Mouse (Mus musculus): ENCODE results near the gene Farsa. TPM values are rescaled to one million over a fixed set of nuclear protein-coding genes. Genes with fewer than 3 reads are reported as not detected.
"Not testable (repeated sequence)": the region's sequence is repeated elsewhere in the genome, so short reads cannot be mapped to it uniquely, and the experiment has no call there.

Farsa gene
- polyA plus RNA-seq, 1 experiment from 2014 or later: 58.3 TPM

DNA sequence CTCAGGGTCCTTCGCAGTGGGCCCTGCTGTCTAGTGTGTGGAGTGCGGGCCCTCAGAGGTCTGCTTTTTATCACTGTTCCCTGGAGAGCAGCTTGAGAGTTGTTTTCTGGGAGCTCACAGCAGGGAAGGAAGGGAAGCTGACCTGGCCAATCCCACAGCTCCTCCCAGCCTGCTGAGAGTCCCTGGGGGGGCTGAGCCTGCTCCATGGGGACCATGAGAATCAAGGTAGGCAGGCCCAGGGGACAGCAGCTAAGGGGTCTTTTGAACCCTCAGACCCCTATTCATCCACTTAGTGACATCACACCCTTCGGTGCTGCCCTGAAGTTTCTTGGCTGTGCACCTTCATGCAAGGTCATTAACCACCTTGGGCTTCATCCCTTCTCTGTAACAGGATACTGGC, 34.1 kb upstream of the Farsa start, which contains the start of gene Dand5:
Dand5 (minus strand) TSS at position 101 of the 400 bp plus-strand sequence.
- Histone ChIP-seq H3K4me2 (peak within 1 kb of the TSS; percentile 61), H3K9me3 (no peaks in the 10 kb centered on the region), H3K27ac (replicated peaks) (no peak within 1 kb of the TSS), H3K27me3 (replicated peaks) (no peaks in the 10 kb centered on the region), H3K36me3 (no peaks in the 10 kb centered on the region), H3K9ac (peak within 1 kb of the TSS; percentile 41), H3K4me3 (0 out of 2 replicates have a peak within 1 kb of the TSS, but pooled peaks have one; percentile 17), H3K4me1 (peaks cover 19% of the 10 kb centered on the region)
- no peak for ATAC-seq (ENCODE audit: extremely low read depth, insufficient number of reproducible peaks, low FRiP score, low TSS enrichment)
- 36% methylated on average over 3 of the region's 3 CpGs for WGBS

DNA sequence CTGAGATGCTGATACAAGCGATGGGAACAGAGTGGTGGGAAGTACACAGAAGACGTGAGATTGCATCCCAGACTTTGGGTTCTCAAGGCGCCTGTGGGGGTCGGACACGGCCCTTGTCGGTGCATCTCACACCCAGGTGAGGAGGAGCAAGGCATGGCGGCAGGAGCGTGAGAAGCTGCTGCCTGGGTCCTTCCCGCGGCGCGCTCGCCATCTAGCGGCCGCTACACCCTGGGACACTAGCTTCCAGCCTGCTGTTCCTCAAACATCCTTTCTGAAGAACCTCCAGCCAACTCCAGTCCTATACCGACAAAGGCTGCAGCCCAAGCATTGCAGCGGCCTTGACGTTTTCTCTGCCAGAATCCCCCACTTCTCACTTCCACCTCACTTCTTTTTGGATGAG, 33.1 kb upstream of the Farsa start:
- Histone ChIP-seq H3K4me2 (peak overlapping the region; percentile 61), H3K27me3 (replicated peaks) (no peaks in the 10 kb centered on the region), H3K4me1 (peaks cover 19% of the 10 kb centered on the region), H3K4me3 (0 out of 2 replicates have a peak overlapping the region, but pooled peaks have one; percentile 17), H3K9ac (peak overlapping the region; percentile 8), H3K27ac (replicated peaks) (no peak overlapping the region), H3K36me3 (no peaks in the 10 kb centered on the region), H3K9me3 (no peaks in the 10 kb centered on the region)
- 2% methylated on average over 18 of the region's 18 CpGs for whole genome bisulfite sequencing
- peak; percentile 53; the same call in 1 of the 2 replicates for ATAC-seq (ENCODE audit: extremely low read depth, insufficient number of reproducible peaks, low FRiP score, low TSS enrichment)

DNA sequence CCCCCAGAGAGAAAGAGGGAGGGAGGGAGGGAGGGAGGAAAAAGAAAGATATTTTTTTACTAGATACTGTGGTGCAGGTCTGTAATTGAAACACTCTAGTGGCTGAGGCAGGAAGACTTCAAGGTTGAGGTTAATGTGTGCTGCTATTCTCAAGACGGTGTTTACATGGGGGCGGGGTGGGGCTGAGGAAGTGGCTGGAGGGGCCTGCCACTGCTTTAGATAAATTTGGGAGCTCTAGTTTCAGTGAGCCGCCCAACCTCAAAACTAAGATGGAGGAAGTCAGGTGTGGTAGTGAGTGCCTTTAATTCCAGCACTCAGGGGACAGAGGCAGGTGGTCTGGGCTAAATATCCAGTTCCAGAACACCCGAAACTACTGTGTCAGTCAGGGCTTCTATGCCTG, 31.2 kb upstream of the Farsa start:
- H3K27ac ChIP-seq (replicated peaks): no peak overlapping the region
- peaks cover 19% of the 10 kb centered on the region for H3K4me1 ChIP-seq
- no peaks in the 10 kb centered on the region for H3K9me3 ChIP-seq
- H3K36me3 ChIP-seq: no peaks in the 10 kb centered on the region
- no peak overlapping the region for H3K4me3 ChIP-seq
- H3K27me3 ChIP-seq (replicated peaks): no peaks in the 10 kb centered on the region
- ATAC-seq (ENCODE audit: extremely low read depth, insufficient number of reproducible peaks, low FRiP score, low TSS enrichment): no peak
- H3K9ac ChIP-seq: no peak overlapping the region
- 53% methylated on average over 4 of the region's 4 CpGs for WGBS
- H3K4me2 ChIP-seq: no peak overlapping the region

DNA sequence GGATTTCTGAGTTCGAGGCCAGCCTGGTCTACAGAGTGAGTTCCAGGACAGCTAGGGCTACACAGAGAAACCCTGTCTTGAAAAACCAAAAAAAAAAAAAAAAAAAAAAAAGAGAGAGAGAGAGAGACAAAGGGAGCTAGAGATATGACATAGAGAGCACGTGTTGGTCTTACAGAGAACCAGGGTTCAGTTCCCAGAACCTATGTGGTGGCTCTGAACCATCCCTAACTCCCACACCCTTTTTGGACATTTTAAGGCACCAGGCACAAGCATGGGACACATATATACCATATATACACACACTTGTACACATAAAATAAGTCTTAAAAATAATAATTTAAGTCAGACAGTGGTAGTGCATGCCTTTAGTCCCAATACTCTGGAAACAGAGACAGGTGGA, 30.3 kb upstream of the Farsa start:
- H3K4me1 ChIP-seq: peaks cover 18% of the 10 kb centered on the region
- ATAC-seq (ENCODE audit: extremely low read depth, insufficient number of reproducible peaks, low FRiP score, low TSS enrichment): not testable (repeated sequence)

DNA sequence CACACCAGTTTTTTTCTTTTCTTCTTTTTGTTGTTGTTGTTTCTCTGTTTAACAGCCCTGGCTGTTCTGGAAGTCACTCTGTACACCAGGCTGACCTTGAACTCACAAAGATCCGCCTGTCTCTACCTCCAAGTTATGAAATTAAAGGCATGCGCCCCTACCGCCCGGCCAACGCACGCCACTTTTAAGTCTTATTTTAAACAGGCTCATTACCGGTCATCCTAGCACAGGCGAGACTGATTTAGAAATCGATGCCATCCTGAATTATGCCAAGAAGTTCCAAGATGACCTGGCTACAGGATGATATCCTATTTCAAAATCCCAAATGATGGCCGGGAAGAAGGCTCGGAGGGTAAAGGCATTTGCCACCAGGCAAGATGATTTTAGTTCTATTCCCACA, 25.3 kb upstream of the Farsa start, which contains the start of gene Gadd45gip1:
Gadd45gip1 (plus strand) TSS at position 33 of the 400 bp plus-strand sequence.
- Histone ChIP-seq H3K4me2 (peak within 1 kb of the TSS; percentile 76), H3K27me3 (replicated peaks) (no peaks in the 10 kb centered on the region), H3K4me3 (peak within 1 kb of the TSS; percentile 99), H3K27ac (replicated peaks) (peak within 1 kb of the TSS; percentile 96), H3K9me3 (no peaks in the 10 kb centered on the region), H3K9ac (peak within 1 kb of the TSS; percentile 99), H3K36me3 (peaks cover 31% of the 10 kb centered on the region), H3K4me1 (peaks cover 40% of the 10 kb centered on the region)
- no peak for ATAC-seq (ENCODE audit: extremely low read depth, insufficient number of reproducible peaks, low FRiP score, low TSS enrichment)
- WGBS: 57% methylated on average over 11 of the region's 11 CpGs

More for the DNA sequence above, 30.3 kb upstream of the Farsa start:
- WGBS: 76% methylated on average over 2 of the region's 2 CpGs
- H3K9me3 ChIP-seq; H3K9ac ChIP-seq; H3K4me3 ChIP-seq; H3K27me3 ChIP-seq (replicated peaks); H3K4me2 ChIP-seq; H3K27ac ChIP-seq (replicated peaks); H3K36me3 ChIP-seq: not testable (repeated sequence)

DNA sequence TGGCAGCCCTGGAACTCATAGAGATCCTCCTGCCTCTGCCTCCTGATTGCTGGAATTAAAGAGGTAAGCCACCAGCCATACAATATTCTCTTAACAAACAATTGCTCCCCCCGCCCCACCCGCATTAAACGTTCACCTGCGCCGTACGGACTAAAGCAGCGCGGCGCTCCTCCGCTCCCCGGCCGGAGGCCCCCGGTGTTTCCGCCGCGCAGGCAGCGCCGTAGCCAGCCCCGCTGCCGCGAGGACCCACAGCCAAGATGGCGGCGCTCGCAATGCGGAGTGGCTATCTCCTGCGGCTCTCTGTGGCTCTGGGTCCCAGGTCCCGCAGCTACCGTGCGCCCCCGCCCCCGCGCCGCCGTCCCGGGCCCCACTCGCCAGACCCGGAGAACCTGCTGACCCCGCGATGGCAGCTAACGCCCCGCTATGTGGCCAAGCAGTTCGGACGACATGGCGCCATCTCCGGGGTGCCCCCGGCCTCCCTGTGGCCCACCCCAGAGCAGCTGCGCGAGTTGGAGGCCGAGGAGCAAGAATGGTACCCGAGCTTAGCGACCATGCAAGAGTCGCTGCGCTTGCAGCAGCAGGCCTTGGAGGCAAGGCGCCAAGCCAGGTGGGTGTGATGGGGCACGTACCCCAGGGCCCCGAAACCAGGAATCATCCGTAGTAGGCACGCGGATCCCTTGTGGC, 24.6 kb upstream of the Farsa start:
- ATAC-seq (ENCODE audit: extremely low read depth, insufficient number of reproducible peaks, low FRiP score, low TSS enrichment): peak; percentile 38; the same call in 1 of the 2 replicates
- peaks cover 47% of the 10 kb centered on the region for H3K4me1 ChIP-seq

DNA sequence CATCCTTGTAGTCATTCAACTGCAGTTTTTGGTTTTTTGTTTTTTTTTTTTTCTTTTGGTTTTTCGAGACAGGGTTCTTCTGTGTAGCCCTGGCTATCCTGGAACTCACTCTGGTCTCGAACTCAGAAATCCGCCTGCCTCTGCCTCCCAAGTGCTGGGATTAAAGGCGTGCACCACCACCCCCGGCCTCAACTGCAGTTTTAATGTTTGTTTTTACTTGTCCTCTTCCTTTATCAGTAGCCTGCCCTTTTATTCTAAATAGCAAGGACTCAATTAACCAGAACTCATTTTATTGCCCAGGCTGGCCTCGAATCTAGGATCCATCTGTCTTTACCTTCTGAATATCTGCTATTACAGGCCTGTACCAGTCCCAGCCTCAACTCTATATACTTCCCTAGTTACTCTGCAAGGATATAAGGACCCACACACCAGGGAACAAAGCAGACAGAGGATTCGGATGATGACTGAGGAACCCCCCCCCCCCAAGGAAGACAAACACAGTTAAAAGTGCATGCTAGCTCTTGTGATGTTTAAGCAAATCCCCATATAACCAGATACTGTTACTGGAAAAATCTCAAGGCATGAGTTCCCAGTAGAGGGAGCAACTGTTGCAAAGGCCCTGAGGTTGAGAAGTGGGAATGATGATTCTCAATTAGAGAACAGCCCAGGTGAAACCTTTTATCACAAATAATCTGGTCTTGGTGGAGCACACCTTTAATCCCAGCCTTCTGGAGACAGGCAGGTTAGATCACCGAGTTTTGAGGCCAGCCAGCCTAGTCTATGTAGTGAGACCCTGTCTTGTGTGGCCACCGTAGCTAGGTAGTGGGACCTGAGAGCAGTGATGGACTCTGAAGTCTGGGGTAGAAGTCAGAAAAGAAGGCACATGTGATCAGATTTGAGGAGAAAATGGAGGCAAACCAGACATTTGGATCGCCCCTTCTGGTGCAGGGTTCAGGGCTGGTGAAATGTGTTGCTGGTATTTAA, 23.7 kb upstream of the Farsa start:
- peaks cover 51% of the 10 kb centered on the region for H3K4me1 ChIP-seq
- H3K4me3 ChIP-seq: peak overlapping the region; percentile 99
- no peaks in the 10 kb centered on the region for H3K9me3 ChIP-seq
- H3K27me3 ChIP-seq (replicated peaks): no peaks in the 10 kb centered on the region
- peaks cover 46% of the 10 kb centered on the region for H3K36me3 ChIP-seq
- H3K9ac ChIP-seq: peak overlapping the region; percentile 99
- peak overlapping the region; percentile 96 for H3K27ac ChIP-seq (replicated peaks)
- no peak for ATAC-seq (ENCODE audit: extremely low read depth, insufficient number of reproducible peaks, low FRiP score, low TSS enrichment)
- peak overlapping the region; percentile 76 for H3K4me2 ChIP-seq
- 55% methylated on average over 10 of the region's 10 CpGs for WGBS

More for the DNA sequence above, 24.6 kb upstream of the Farsa start:
- WGBS: under 1% methylated on average over 59 of the region's 59 CpGs
- peak overlapping the region; percentile 96 for H3K27ac ChIP-seq (replicated peaks)
- no peaks in the 10 kb centered on the region for H3K9me3 ChIP-seq
- H3K27me3 ChIP-seq (replicated peaks): no peaks in the 10 kb centered on the region
- peak overlapping the region; percentile 99 for H3K4me3 ChIP-seq
- peak overlapping the region; percentile 76 for H3K4me2 ChIP-seq
- H3K36me3 ChIP-seq: peaks cover 37% of the 10 kb centered on the region
- H3K9ac ChIP-seq: peak overlapping the region; percentile 99

DNA sequence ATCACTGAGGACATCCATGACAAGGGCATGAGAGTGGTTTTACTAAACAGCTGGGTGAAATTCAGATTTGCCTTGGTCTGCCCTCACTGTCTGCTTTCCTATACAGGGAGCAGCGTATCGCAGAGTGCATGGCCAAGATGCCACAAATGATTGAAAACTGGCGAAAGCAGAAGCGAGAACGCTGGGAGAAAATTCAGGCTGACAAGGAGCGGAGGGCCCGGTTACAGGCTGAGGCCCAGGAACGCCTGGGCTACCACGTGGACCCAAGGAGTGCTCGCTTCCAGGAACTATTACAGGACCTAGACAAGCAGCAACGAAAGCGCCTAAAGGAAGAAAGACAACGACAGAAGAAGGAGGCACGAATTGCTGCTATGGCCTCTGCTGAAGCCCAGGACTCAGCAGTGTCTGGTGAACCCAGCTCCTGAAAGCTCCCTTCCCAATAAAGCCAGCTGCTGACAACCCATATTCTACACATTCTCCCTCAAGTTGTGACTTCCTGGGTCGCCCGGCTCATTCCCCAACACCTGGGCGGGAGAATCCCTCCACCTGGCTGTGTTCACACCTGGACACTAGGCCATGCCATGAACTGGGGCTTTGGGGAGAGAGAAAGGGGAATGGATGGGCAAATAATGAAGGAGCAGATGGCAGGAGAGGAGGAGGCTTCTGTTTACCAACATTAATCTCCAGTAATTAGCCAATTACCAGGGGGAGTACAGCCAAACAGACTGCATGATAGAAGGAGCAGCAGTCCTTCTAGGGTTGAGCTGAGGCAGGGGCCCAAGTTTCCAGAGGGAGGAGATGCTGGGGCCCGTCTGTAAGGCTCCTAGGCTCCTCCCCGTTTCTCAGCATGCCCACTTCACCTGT, 22.6 kb upstream of the Farsa start:
- peaks cover 58% of the 10 kb centered on the region for H3K36me3 ChIP-seq
- 85% methylated on average over 19 of the region's 19 CpGs for WGBS

DNA sequence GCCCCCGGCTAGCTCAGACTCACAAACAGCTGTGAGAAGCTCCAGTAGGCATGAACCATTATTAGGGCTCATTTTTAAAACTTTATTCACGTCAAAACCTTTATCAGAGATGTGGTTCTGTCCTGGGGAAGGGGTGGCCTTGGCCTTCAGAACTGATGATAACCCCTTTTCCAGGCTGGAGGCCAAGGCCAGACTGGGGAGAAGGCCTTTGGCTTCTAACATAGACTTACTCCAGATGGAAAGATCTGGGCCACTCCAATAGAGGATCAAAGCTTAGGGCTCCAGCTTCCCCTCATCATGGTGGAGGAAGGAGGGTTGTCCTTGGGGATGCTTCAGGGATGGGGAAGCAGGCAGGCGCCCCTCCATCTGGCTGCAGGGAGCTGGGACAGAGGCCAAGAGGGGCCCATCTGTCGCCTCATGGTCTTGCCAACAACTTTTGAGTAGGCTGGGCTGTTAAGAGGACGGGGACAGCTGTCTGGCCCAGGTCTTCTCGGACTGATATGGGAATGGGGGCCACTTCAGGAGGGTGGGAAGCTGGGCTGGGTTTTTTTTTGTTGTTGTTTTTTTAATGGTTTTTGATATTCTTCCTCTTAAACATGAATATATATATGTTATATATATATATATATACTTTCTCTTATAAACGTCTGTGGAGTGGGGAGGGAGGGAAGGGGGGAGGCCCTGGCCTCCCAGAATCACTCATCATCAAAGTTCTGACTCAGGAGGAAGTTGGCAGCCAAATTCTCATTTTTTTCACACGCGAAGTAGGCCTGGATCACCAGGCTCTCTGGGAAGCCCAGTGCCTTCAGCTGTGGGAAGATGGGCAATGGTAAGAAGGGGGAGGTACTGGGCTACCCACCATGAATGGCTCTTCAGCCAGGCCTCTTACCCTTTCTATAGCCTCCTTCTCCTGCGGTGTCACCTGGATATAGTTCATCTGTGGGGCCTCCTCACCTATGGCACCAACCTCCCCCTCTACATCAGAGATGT, 21.6 kb upstream of the Farsa start:
- H3K9ac ChIP-seq: peak overlapping the region; percentile 44; the same call in 1 of the 2 replicates
- H3K27ac ChIP-seq (replicated peaks): peak overlapping the region; percentile 58
- H3K27me3 ChIP-seq (replicated peaks): no peaks in the 10 kb centered on the region
- H3K4me1 ChIP-seq: peaks cover 63% of the 10 kb centered on the region
- H3K9me3 ChIP-seq: no peaks in the 10 kb centered on the region
- 53% methylated on average over 10 of the region's 10 CpGs for WGBS
- peak overlapping the region; percentile 3; the same call in 1 of the 2 replicates for H3K4me2 ChIP-seq
- ATAC-seq (ENCODE audit: extremely low read depth, insufficient number of reproducible peaks, low FRiP score, low TSS enrichment): no peak
- H3K36me3 ChIP-seq: peaks cover 59% of the 10 kb centered on the region
- H3K4me3 ChIP-seq: no peak overlapping the region

More for the DNA sequence above, 22.6 kb upstream of the Farsa start:
- no peak overlapping the region for H3K4me3 ChIP-seq
- peak overlapping the region; percentile 34; the same call in 1 of the 2 replicates for H3K9ac ChIP-seq
- ATAC-seq (ENCODE audit: extremely low read depth, insufficient number of reproducible peaks, low FRiP score, low TSS enrichment): 0 out of 2 replicates have a peak, but pooled peaks have one; percentile 2
- no peaks in the 10 kb centered on the region for H3K27me3 ChIP-seq (replicated peaks)
- H3K27ac ChIP-seq (replicated peaks): peak overlapping the region; percentile 58
- H3K4me1 ChIP-seq: peaks cover 56% of the 10 kb centered on the region
- no peaks in the 10 kb centered on the region for H3K9me3 ChIP-seq
- peak overlapping the region; percentile 3; the same call in 1 of the 2 replicates for H3K4me2 ChIP-seq

Measured in heart, embryonic 13.5 days (tissue).